Mouse (Mus musculus) kidney, adult 9 months (tissue): ENCODE measurements around the gene Zfp454.

Experiments
- DNase-seq: peaks from one replicate; pipeline ENCODE4 v3.0.0; 2022

Zfp454 gene

DNA sequence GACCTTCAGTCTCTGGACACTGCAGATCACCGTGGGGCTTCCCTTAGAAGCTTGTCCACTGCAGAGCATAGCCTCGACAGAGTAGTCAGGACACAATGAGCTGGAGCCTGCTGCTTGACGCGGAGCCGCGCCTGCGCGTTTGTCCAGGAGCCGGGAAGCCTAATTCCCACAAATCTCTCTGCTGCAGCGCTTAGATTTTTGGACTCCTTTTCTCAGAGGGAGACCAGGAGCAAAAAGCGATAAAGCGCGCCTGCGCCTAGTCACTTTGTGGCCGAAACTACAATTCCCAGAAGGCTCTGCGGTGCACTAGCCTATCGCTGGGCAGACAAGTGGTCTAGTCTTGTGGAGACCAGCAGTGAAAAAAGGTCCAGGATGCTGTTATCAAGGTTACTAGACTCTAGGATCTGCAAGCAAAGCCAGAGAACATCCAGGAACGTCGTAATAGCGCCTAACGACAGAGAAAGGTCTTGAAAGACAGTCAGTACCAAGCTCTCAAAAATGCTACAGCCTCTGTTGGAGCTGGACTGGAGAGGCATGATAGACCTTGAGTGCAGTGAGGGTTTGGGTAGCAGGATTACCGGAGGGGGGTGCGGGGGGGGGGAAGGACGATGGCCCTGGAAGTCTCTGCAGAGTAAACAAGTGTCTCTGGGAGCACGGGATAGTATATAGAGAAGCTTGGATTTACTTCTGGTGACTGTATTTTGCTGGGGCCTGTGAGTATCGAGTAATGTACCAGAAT lies at the start of gene Zfp454:
Gene Zfp454, minus strand, starts transcription at position 262 of the 739 bp plus-strand sequence.
- DNase-seq: peak; percentile 94

DNA sequence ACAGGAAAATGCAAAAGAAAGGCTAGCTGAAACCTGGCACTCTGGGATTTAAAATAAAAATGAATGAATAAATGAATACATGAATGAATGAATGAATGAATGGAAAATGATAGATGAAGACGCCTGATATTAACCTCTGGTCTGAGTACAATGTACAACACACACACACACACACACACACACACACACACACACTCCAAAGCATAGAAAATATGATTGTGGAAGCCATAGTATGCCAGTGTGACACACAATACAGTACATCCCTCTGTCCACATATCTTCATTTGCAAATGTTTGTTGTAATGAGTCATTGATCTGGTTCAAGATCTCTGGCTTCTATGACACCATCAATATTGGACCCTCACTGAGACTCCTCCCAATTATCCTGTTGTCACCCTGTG lies 44.6 kb upstream of the Zfp454 start:
- DNase-seq: no peak

DNA sequence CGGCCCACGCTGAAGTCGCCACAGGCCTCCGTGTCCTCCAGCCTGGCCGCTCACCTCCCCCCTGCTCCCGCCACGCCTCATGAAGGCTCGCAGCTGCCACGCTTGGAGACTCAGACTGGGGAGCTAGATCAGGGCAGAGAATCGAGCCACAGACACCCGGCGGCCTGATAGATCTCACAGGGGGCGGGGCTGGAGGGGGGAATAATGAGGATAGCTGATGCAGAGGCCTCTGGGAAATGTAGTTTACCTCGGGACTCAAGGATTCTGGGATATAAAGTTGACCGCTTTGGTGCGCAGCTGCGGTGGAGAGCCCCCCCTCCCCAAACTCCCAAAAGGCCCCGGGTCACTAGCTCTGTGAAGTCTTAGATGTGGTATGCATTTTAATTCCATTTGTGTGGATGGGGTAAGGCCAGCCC lies 44.0 kb upstream of the Zfp454 start, which contains the start of gene Zfp354b:
Gene Zfp354b, minus strand, starts transcription at position 183 of the 416 bp plus-strand sequence.
- DNase-seq: peak; percentile 88

DNA sequence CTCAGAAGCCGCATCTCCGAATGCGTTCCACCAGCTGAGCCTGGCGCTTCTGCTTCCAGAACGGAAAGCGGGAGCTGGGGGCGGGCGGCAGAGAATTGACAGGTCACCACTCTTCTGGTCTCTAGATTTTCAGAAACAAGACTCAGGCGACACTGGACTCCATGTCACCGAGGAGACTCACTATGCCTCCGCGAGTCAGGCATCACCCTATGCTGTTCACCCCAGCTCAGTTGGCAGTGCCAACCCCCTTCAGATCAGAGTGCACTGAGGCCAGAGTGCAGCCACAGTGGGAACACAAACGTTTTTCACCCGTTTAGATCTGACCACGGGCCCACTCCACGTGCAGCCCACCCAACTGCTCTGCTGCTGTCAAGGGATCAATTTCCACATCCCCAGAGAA lies 43.6 kb upstream of the Zfp454 start:
- DNase-seq: no peak

DNA sequence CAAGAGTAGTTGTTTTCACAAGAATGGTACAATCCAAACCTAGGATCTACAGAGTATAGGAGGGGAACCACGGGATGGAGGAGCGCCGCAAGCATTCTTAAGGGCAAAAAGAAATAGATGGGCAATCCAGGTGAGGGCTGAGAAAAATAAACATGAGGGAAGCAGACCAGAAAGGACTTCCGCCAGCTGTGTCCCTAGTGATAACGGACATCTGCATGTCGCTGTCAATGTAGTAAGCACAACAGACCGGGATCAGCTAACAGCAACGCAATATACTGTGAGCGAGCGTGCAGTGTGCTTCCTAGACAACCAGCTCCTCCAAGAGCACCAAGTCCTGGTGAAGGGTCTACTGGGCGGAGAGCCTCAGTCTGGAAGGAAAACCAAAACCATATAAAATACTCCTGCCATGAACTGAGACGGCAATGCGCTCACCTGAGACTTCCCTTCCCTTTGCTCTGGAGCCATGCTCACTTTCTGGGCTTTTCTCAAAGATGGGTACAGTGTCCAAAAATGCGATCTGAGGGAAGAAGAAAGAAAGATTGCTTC lies 43.1 kb upstream of the Zfp454 start:
- DNase-seq: no peak

DNA sequence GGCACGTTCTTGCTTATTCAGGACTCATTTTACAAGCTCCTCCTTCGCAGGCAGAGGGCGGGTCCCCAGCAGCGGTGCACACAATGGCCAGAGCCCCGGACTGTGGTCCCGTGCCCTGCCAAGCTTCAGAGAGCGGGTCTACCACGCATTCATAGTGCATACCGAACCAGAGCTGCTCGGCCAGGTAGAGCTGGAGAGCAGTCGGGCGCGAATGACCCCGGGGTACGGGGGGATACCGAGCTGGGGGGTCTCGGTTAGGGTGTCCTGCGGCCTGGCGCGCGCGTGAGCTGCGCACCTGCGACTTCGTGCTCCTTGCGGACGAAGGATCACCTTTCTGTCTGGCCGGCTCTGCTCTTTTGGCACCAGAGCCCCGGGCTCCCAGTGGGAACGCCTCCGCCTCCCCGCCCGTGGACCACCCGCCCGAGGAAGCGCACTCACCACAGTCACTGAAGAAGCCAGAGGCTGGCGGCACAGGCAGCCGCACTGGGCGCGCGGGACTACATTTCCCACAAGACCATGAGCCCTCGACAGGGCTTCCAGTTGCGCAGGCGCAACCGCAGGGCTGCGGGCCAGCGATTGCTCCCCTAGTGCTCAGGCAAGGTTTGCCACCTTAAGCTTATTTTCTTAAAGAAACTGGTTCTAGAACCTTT lies 28.3 kb upstream of the Zfp454 start, which contains the start of gene Zfp2:
Gene Zfp2, minus strand, starts transcription at position 495 of the 650 bp plus-strand sequence.
- peak; percentile 94 for DNase-seq

DNA sequence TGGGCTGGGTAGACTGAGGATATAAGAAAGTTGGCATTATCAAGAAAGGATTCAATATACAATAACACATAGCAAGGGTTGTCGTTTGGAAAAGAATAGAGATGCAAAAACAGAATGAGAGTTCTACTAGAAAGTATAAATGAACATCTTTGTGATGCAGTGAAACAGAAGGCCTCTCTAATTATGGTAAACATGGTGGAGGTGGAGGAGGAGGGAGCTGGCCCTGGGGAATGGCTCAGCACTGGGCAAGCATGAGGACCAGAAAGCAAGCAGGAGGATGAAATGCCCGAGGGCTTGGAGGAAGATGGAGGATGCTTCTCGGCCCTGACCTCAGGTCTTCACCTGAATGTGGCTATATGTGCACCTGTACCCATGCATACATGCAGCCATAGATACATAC lies 27.0 kb upstream of the Zfp454 start:
- no peak for DNase-seq

DNA sequence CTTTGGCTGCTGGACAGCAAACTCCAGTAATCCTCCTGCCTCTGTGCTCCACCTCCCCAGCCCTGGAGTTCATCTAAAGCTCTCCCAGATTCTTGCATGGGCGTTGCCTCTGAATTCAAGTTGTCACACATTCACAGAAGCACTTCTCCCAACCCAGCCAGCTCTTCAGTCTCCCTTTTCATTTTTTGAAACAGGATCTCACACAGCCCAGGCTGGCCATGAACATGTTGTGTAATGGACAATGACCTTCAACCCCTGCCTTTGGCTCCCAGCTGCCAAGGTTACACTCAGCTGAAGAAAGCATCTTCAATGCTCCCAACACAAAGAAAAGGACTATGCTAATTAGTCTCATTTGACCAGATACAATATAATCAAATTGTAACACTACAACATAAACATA lies 25.9 kb upstream of the Zfp454 start:
- DNase-seq: peak; percentile 28

DNA sequence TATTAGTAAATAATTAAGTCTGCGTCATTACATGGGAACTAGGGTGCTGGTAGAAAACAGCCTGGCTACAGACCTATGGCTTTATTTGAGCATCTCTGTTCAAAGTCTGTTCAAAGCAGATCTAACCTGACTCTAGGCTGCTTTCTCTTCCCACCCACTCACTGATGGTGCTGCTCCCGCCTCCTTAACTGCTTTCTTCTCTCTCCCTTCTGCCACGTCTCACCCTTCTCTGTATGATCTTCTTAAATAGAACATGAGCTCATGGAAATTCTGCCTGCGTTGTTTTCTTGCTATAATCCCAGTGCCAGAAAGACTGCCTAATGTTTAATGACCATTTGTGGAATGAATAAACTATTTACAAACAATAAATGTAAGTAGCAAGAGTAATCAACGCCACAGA lies 20.7 kb upstream of the Zfp454 start:
- no peak for DNase-seq

DNA sequence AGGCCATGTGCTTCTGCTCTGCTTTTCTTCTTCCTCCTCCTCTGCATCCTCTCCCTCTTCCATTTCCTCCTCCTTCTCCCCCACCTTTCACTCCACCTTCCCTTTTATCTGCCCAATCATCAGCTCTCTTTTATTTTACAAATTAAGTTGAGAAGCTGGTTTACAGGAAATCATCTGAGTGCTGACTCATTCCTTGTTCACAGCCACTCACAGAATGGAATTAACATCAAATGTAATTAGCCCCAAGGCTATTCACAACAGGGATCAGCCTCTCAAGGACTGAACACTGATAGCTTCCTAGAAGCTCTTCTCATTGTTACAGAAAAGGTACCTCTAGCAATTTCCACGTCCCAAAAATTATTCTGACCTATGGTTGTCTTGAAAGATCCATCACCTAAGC lies 9.9 kb upstream of the Zfp454 start:
- no peak for DNase-seq

DNA sequence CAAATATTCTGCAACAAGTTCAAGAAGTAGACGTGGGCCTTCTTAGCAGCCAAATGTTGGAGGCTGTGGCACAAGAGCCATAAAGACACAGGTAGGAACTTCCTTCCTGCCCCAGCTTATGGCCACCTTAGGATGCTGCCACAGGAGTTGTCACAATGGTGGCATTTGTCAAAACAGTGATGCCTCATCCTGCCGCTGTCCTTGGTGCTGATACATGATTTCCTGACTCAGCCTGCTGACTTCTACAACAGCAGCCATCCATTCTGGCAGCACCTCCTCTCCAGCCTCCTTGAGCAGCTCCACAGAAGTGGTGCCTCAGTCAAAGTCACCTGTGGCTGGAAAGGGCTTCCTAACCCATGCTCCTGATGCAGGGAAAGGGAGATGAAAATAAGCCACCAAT lies 5.0 kb upstream of the Zfp454 start:
- DNase-seq: no peak

DNA sequence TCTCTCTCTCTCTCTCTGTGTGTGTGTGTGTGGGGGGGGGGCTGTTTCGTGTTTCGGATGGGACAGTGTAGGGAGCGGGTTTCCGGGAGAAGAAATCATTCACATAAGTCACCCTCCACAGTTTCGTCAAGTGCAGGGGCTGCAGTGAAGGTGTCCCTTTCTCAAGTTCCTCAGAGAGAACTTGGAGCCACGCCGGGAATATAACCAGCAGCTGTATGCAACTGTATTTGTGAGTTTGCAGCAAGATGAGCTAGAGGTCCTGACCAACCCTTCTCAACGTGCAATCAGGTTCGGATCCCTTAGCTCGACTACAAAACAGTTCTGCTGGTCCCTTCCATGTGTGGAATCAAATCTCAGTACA lies 538 bp downstream of the Zfp454 start:
- no peak for DNase-seq

DNA sequence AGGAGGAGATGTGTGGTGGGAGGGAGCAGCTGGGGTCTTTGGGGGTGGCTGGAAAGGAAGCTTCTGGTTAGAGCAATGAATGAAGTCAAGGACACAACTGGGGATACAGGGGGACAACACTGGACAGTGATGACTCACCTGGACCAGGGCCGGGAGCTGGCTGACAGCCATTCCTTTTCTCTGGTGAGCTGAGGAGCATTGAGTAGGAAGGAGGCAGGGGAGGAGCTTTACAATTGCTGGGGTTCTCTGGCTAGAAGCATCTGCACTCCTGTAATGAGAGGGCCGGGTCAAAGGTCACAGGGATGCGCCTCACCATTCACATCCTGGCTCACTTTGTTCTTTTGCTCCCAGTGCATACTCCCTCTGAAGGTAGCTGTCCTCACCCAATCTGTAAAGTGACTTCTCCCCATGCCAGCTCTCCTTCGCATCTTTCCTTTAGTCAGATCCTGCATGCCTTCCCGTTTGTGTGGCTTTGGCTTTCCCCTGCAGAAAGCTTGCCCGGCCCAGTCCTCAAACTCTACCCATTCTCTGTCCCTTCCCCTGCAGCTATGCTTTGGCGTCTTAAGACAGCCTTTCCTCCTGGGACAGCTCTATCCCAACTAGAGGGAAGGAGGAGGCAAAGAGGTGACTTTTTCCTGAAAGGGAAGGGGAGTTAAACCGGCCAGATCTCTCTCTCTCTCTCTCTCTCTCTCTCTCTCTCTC lies 1.1 kb downstream of the Zfp454 start:
- DNase-seq: peak; percentile 7

DNA sequence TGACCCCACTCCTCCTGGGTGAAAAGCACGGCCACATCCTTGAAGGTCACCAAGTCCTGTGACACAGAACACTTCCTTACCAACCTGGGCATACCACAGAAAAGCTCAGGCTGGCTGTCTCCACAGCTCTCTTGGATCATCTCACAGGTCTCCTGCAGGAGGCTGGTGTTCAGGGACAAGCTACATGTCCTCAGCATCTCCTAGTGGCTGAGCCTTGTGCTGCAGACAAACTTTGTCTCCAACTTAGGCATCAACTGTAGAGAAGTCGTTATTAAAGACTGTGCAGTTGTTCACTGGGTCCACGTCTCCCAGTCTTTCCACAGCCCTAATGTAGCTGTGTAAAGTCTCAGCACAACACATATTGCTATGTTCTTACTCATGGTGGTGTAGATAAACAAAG lies 3.7 kb downstream of the Zfp454 start:
- no peak for DNase-seq

DNA sequence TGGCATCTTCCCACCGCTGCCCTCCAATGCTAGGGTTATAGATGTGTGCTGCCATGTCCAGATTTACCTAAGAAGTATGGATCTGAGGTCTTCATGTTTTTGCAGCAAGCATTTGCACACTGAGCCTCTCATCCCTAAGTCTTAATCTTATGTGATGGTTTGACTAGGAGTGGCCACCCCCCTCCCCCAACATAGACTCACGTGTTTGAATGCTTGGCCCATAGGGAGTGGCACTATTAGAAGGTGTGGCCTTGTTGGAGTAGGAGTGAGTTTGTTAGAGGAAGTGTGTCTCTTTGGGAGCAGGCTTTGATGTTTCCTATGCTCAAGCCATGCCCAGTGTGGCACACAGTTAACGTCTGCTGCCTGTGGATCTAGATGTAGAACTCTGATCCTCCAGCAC lies 8.8 kb downstream of the Zfp454 start:
- no peak for DNase-seq

DNA sequence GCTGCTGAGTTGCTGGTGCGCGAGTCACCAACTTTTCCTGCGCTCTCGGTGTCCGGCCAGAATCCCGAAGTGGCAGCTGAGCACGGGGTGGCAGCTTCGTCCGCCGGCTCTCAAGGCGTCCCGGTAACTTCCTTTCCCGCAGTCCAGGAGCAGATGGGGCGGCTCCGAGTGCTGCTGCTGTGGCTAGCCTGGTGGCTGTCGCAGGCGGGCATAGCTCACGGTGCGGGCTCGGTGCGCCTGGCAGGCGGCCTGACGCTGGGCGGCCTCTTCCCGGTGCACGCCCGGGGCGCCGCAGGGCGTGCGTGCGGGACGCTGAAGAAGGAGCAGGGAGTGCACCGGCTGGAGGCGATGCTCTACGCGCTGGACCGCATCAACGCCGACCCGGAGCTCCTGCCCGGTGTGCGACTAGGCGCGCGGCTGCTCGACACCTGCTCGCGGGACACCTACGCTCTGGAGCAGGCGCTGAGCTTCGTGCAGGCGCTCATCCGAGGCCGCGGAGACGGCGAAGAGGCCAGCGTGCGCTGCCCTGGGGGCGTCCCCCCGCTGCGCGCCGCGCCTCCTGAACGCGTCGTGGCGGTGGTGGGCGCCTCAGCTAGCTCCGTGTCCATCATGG lies 36.4 kb downstream of the Zfp454 start:
- DNase-seq: no peak

DNA sequence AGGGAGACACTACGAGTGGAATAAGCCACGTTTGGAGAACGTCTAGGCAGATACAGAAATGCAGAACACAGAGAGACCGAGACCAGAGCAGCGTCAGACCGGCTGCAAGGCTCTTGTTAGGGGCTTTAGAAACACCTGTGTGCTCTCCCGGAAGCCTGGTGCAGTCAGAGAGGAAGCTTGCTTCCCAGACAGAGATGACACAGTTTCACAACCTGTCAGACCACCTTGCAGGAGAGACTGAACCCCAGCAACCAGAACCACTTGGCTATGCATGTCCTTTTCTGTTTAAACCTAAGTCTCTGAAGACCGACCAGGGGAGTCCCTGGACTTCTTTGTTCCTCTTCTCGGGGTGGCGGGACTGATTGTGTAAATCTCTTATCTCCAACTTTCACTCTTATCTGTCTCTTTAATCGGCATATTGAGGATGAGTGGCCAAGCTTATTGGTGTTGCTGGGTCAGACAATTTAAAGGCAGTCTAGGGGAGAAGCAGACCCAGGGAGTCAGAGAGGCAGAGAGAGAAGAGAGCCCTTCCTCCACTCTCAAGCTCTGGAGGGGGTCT lies 37.2 kb downstream of the Zfp454 start, which contains the start of gene Grm6:
Gene Grm6, plus strand, starts transcription at position 509 of the 559 bp plus-strand sequence.
- no peak for DNase-seq

DNA sequence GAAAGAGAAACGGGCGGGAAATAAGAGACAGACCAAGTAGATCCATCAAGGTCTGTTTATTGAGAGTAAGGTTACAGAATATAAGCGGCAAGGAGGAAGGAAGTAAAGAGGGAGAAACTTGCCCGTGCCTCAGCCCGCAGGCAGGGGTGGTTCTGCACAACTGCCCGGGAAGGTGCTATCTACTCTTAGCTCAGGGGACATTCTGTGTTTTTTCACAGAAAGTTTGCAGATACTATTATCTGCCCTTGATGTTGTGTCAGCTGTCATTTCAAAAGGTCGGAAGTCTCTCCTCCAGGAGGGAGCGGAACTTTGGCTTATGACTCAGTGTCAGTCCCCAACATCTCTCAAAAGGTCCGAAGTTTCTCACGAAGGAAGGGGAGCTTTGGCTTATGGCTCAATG lies 38.1 kb downstream of the Zfp454 start:
- DNase-seq: no peak

DNA sequence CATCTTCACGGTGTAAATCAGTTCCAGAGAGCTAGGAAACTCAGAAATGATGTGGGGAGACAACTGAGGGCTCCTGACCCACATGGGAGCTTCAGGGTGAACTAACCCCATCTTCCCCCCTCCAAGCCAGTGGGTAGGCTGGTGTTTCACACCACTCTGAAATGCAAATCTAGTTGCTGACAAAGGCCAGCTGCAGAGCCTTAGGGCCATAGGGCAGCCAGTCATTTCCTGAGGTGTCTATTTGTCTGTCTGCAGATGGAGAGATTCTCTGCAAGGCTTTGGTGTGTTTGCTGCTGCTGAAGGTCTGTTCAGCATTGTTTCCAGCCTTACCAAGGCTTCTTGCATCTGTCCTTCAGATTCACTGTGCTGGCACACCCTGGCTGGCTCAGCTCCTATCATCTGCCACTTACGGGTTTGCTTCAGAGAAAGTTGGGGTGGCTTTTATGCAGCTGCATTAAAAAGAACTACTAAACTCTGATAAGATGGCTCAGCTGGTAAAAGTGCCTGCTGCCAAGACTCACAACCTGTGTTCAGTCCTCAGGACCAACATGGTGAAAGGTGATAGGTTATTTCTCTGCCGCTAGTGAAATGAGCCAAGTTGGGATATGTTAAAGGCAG lies 38.8 kb downstream of the Zfp454 start:
- DNase-seq: no peak

DNA sequence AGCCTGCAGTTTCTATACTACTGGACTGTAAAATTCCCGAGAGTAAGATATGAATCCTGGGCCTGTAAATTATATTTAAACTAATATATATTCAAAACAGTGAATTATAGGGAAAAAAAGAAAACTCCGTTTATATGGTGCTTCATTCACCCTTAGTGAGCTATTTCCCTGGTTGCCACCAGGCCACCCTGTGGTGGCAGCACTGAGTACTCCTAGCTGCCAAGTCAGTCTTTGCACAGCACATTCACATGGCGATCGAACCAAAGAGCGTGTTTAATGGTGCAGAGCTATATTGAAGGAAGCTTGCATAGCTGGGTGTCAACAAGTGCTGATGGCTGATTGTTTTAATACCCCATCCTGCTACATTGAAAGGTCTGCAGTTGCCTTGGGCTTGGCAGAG lies 40.4 kb downstream of the Zfp454 start:
- DNase-seq: no peak

DNA sequence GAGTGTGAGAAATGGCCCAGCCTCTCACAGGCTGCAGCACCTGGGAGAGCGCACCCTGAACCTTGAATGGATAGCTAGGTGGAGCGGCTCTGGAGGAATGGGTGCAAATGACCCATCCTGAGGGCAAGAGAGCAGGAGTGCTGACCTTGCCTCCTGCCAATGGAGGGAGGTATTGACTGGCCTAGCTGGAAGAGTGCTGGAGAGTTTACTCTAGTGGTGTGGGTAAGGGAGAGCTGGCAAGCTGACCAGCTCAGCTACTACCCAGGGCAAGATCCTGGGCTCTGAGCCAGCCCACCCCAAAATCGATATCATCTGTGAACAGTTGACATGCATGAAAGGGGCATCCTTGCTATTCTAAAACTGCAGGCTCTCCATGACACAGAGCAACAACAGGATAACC lies 41.5 kb downstream of the Zfp454 start:
- DNase-seq: no peak

DNA sequence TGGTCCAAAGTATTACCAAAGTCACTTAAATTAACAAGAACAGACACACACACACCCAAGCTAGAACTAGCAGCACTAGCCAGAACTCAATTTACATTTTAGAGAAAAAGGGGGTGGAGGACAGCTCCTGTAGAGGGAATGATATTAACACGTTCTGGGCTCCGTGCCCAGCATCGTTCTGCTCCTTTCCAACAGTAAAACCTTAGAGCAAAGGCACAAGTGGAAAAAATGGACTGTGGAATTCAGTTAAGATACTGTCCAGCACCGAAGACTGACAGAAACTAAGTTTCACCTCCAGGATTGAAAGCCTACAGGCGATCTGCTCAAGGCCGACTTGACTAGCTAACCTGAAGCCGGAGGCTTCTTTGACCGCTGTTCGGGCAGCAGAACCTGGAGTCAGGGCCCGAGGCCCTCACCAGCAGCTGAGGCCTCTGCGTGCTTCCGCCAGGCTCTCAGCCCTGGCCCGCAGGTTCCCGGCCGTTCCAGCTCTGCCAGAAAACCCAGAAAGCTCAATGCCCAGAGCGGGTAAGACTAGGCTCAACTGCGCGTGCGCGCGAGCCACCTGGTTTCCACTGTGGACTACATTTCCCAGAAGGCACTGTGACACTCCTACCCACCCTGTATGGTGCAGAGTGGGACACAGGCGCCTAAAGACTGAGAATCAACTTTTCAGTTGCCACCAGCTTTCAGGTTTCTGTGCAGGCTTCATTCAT lies 46.3 kb downstream of the Zfp454 start, which contains the start of gene Zfp879:
Gene Zfp879, minus strand, starts transcription at position 530 of the 713 bp plus-strand sequence.
- peak; percentile 97 for DNase-seq
